Mouse (Mus musculus) right cerebral cortex, postnatal 25 days (tissue): ENCODE data around the gene Insyn1.

Experiments used
- DNase-seq: peaks from one replicate; pipeline ENCODE4 v3.0.0; 2022

Gene Insyn1

GRCm38 (mm10) chr9:58537774-58538173 is 49.4 kb downstream of the Insyn1 start:
- no peak for DNase-seq

- DNase-seq, result peak; percentile 32
Observed at GRCm38 (mm10) chr9:58539886-58540285, 51.5 kb downstream of the Insyn1 start.

- peak; percentile 68 for DNase-seq
Observed at GRCm38 (mm10) chr9:58541895-58542338, 53.5 kb downstream of the Insyn1 start.

- DNase-seq, result peak; percentile 62
Observed at GRCm38 (mm10) chr9:58544879-58545324, 56.5 kb downstream of the Insyn1 start.

- no peak for DNase-seq
Observed at GRCm38 (mm10) chr9:58545428-58545827, 57.0 kb downstream of the Insyn1 start.

GRCm38 (mm10) chr9:58546630-58547360 is 58.4 kb downstream of the Insyn1 start:
- peak; percentile 56 for DNase-seq

- DNase-seq, result no peak
Observed at GRCm38 (mm10) chr9:58548897-58549296, 60.5 kb downstream of the Insyn1 start.
